Mouse (Mus musculus): Measurements from ENCODE around the gene Ubqln1. TPM values are rescaled to one million over a fixed set of nuclear protein-coding genes. Genes with fewer than 3 reads are reported as not detected.

Gene Ubqln1
- polyA plus RNA-seq, 1 experiment, result 96.6 TPM

DNA sequence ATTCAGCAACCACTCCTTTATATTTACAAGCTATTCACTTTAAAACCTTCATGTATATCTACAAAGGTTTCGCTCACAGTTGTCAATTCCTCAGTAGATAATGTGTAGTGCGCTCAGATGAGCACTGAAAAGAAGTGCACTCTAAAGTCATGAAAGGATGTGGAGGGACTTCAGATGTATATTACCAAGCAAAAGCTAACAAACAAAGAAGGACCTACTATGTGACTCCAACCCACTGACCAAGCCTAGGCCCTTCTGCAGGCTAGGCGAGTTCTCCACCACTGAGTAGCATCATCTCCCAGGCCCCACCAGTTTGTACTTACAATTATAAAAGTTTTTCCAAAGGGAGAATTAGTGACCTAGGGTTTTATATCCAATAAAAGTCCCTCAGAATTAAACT lies 11.3 kb downstream of the Ubqln1 start:
- TF ChIP-seq POLR2A (IDR thresholded peaks at IDR 0.05; ENCODE audit: borderline replicate concordance, extremely low read depth, low read depth, low read length) (no peak), CTCF (IDR thresholded peaks at IDR 0.05; ENCODE audit: insufficient read depth, low read length) (no peak)
- Histone ChIP-seq H3K4me1 (ENCODE audit: control insufficient read depth, insufficient read depth, low read length) (peaks cover 16% of the 10 kb centered on the region), H3K4me3 (replicated peaks; ENCODE audit: extremely low read depth, low read depth, low read length) (no peak overlapping the region)
- WGBS, result 92% methylated on average over 3 of the region's 3 CpGs
- no peak for DNase-seq

DNA sequence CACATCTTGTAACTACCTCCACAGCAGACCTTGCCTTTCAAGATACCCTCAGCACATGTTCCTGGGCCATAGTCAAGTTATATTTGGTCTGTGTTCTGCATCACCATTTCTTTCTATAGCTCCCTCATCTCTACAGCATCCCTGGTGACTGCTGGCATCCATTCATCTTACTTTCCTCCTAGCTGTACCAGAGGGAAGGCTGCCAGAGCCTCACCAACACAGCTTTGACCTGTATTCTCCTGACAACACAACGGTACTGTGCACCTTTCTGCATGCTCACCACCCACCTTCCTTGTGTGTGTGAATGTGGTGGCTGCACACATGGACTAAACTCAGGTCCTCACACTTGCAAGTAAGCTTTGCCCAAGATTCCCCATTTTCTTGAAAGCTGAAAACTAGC lies 12.6 kb downstream of the Ubqln1 start:
- Histone ChIP-seq H3K4me3 (replicated peaks; ENCODE audit: extremely low read depth, low read depth, low read length) (no peak overlapping the region), H3K4me1 (ENCODE audit: control insufficient read depth, insufficient read depth, low read length) (peaks cover 16% of the 10 kb centered on the region)
- DNase-seq, result no peak
- no peak for TF ChIP-seq CTCF (IDR thresholded peaks at IDR 0.05; ENCODE audit: insufficient read depth, low read length)
- no peak for TF ChIP-seq POLR2A (IDR thresholded peaks at IDR 0.05; ENCODE audit: borderline replicate concordance, extremely low read depth, low read depth, low read length)
- WGBS, result 87% methylated on average over 1 of the region's 1 CpGs

- Histone ChIP-seq H3K4me1 (ENCODE audit: control insufficient read depth, insufficient read depth, low read length) (peaks cover 18% of the 10 kb centered on the region), H3K4me3 (replicated peaks; ENCODE audit: extremely low read depth, low read depth, low read length) (no peak overlapping the region)
- TF ChIP-seq POLR2A (IDR thresholded peaks at IDR 0.05; ENCODE audit: borderline replicate concordance, extremely low read depth, low read depth, low read length) (no peak), CTCF (IDR thresholded peaks at IDR 0.05; ENCODE audit: insufficient read depth, low read length) (no peak)
- DNase-seq, result no peak
- 90% methylated on average over 3 of the region's 3 CpGs for WGBS
These were observed 13.5 kb downstream of the Ubqln1 start for GRCm38 (mm10) chr13:58201908-58202307.

GRCm38 (mm10) chr13:58201343-58201742 lies 14.1 kb downstream of the Ubqln1 start:
- WGBS, result 82% methylated on average over 6 of the region's 6 CpGs
- H3K4me1 ChIP-seq (ENCODE audit: control insufficient read depth, insufficient read depth, low read length), result peaks cover 14% of the 10 kb centered on the region
- no peak overlapping the region for H3K4me3 ChIP-seq (replicated peaks; ENCODE audit: extremely low read depth, low read depth, low read length)
- TF ChIP-seq CTCF (IDR thresholded peaks at IDR 0.05; ENCODE audit: insufficient read depth, low read length) (no peak), POLR2A (IDR thresholded peaks at IDR 0.05; ENCODE audit: borderline replicate concordance, extremely low read depth, low read depth, low read length) (no peak)
- no peak for DNase-seq

GRCm38 (mm10) chr13:58197981-58198640 lies 17.3 kb downstream of the Ubqln1 start:
- Histone ChIP-seq H3K4me3 (replicated peaks; ENCODE audit: extremely low read depth, low read depth, low read length) (no peak overlapping the region), H3K4me1 (ENCODE audit: control insufficient read depth, insufficient read depth, low read length) (peaks cover 7% of the 10 kb centered on the region)
- 76% methylated on average over 7 of the region's 7 CpGs for WGBS
- no peak for TF ChIP-seq POLR2A (IDR thresholded peaks at IDR 0.05; ENCODE audit: borderline replicate concordance, extremely low read depth, low read depth, low read length)
- TF ChIP-seq CTCF (IDR thresholded peaks at IDR 0.05; ENCODE audit: insufficient read depth, low read length), result no peak
- no peak for DNase-seq

DNA sequence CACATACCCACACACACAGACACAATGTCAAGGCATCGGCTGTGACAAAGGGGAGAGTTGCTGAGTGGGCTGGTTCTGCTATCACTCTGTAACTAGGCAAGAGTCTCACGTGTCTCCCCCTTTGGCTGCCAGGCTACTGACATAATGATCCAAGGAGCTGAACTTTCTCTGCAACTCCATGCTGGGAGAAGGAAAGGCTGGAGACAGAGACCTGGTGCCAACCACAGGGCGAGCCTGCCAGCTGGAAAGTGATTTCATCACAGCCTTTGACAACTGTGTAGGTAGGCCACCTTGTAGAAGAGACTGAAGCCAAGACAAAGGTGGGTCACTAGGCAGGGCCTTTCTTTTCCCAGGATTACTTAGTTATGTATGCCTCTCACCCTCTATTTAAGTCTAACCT lies 18.2 kb downstream of the Ubqln1 start:
- no peak for DNase-seq
- TF ChIP-seq POLR2A (IDR thresholded peaks at IDR 0.05; ENCODE audit: borderline replicate concordance, extremely low read depth, low read depth, low read length) (no peak), CTCF (IDR thresholded peaks at IDR 0.05; ENCODE audit: insufficient read depth, low read length) (no peak)
- WGBS, result 70% methylated on average over 3 of the region's 3 CpGs
- no peak overlapping the region for H3K4me3 ChIP-seq (replicated peaks; ENCODE audit: extremely low read depth, low read depth, low read length)
- peaks cover 5% of the 10 kb centered on the region; the same call in 1 of the 2 replicates for H3K4me1 ChIP-seq (ENCODE audit: control insufficient read depth, insufficient read depth, low read length)

GRCm38 (mm10) chr13:58194908-58195307 lies 20.5 kb downstream of the Ubqln1 start:
- DNase-seq, result no peak
- H3K4me3 ChIP-seq (replicated peaks; ENCODE audit: extremely low read depth, low read depth, low read length), result no peak overlapping the region
- 88% methylated on average over 3 of the region's 3 CpGs for WGBS
- no peak for TF ChIP-seq CTCF (IDR thresholded peaks at IDR 0.05; ENCODE audit: insufficient read depth, low read length)
- peaks cover 3% of the 10 kb centered on the region; the same call in 1 of the 2 replicates for H3K4me1 ChIP-seq (ENCODE audit: control insufficient read depth, insufficient read depth, low read length)

- no peak for TF ChIP-seq POLR2A (IDR thresholded peaks at IDR 0.05; ENCODE audit: borderline replicate concordance, extremely low read depth, low read depth, low read length)
- TF ChIP-seq CTCF (IDR thresholded peaks at IDR 0.05; ENCODE audit: insufficient read depth, low read length), result no peak
- DNase-seq, result no peak
- no peak overlapping the region for H3K4me3 ChIP-seq (replicated peaks; ENCODE audit: extremely low read depth, low read depth, low read length)
- H3K4me1 ChIP-seq (ENCODE audit: control insufficient read depth, insufficient read depth, low read length), result peaks cover 4% of the 10 kb centered on the region; the same call in 1 of the 2 replicates
- 97% methylated on average over 3 of the region's 3 CpGs for WGBS
These were observed 22.2 kb downstream of the Ubqln1 start for GRCm38 (mm10) chr13:58193221-58193620.

- WGBS, result 95% methylated on average over 6 of the region's 6 CpGs
- H3K4me3 ChIP-seq (replicated peaks; ENCODE audit: extremely low read depth, low read depth, low read length), result no peak overlapping the region
- peaks cover 4% of the 10 kb centered on the region; the same call in 1 of the 2 replicates for H3K4me1 ChIP-seq (ENCODE audit: control insufficient read depth, insufficient read depth, low read length)
- no peak for DNase-seq
- TF ChIP-seq POLR2A (IDR thresholded peaks at IDR 0.05; ENCODE audit: borderline replicate concordance, extremely low read depth, low read depth, low read length), result no peak
- no peak for TF ChIP-seq CTCF (IDR thresholded peaks at IDR 0.05; ENCODE audit: insufficient read depth, low read length)
These were observed 23.3 kb downstream of the Ubqln1 start for GRCm38 (mm10) chr13:58192146-58192545.

- peaks cover 2% of the 10 kb centered on the region; the same call in 1 of the 2 replicates for H3K4me1 ChIP-seq (ENCODE audit: control insufficient read depth, insufficient read depth, low read length)
- H3K4me3 ChIP-seq (replicated peaks; ENCODE audit: extremely low read depth, low read depth, low read length), result no peak overlapping the region
- DNase-seq, result no peak
- TF ChIP-seq POLR2A (IDR thresholded peaks at IDR 0.05; ENCODE audit: borderline replicate concordance, extremely low read depth, low read depth, low read length) (no peak), CTCF (IDR thresholded peaks at IDR 0.05; ENCODE audit: insufficient read depth, low read length) (no peak)
- WGBS, result over 99% methylated on average over 14 of the region's 14 CpGs
These were observed 23.9 kb downstream of the Ubqln1 start for GRCm38 (mm10) chr13:58191516-58191915.

Data from lung, adult 2 months (tissue).